In the genomic region with DNA sequence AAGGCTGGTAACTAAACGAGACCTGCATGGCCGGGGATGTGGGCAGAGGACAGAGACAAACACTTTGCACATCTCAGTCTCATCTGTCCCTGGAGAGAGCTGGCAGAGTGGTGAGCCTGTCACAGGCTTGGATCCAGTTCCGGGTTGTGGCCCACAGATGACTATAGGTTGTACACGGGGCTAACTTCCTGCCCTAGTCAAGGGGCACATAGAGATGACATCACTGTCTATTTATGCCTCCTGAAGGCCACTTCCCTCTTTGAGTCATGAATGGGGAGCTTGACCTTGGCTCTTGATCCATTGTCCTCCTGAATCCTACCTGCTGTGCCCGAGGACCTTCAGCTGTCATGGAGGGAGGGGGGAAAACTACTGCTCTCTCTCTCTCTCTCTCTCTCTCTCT, we compare ENCODE assay signal across 10 mouse cellular contexts. TPM values are rescaled to one million over a fixed set of nuclear protein-coding genes. Genes with fewer than 3 reads are reported as not detected.
DNase-seq lines count a peak whose midpoint lies in the region; ATAC-seq lines count a peak whose summit lies in the region.
"Had no signal": no experiment of that assay in that cellular context is flagged by ENCODE, and none has a peak within 500 bp of the region (broad histone marks: within the 10 kb centered on the region; RNA-seq: fewer than 3 reads in every experiment).

No protein-coding gene starts in this region.

- peaks cover 8% of the 10 kb centered on the region; the same call in 1 of the 2 replicates for H3K36me3 ChIP-seq in hindbrain, embryonic 10.5 days
- H3K36me3 ChIP-seq in hindbrain, embryonic 14.5 days (replicated peaks; ENCODE audit: control insufficient read depth, insufficient read depth): no peaks in the 10 kb centered on the region
- H3K36me3 ChIP-seq: forebrain, embryonic 12.5 days had no signal

- H3K27me3 ChIP-seq in hindbrain, embryonic 10.5 days (ENCODE audit: insufficient read depth, poor library complexity, severe bottlenecking): no peaks in the 10 kb centered on the region
- no peaks in the 10 kb centered on the region for H3K27me3 ChIP-seq in hindbrain, embryonic 14.5 days (ENCODE audit: control insufficient read depth, insufficient read depth, low read length)
- H3K27me3 ChIP-seq: forebrain, embryonic 12.5 days; limb, embryonic 13.5 days had no signal

- H3K4me2 ChIP-seq in hindbrain, embryonic 14.5 days (replicated peaks): no peak overlapping the region
- H3K4me2 ChIP-seq: forebrain, embryonic 12.5 days; limb, embryonic 13.5 days had no signal

- H3K9me3 ChIP-seq in hindbrain, embryonic 10.5 days: no peaks in the 10 kb centered on the region
- H3K9me3 ChIP-seq in hindbrain, embryonic 14.5 days (ENCODE audit: control insufficient read depth, low read length): no peaks in the 10 kb centered on the region
- H3K9me3 ChIP-seq: forebrain, embryonic 12.5 days; limb, embryonic 13.5 days had no signal

- no peak overlapping the region for H3K4me3 ChIP-seq in hindbrain, embryonic 10.5 days
- H3K4me3 ChIP-seq in hindbrain, embryonic 14.5 days (replicated peaks; ENCODE audit: low read length): no peak overlapping the region
- H3K4me3 ChIP-seq: forebrain, embryonic 12.5 days; limb, embryonic 13.5 days had no signal

- peaks cover 99% of the 10 kb centered on the region for H3K4me1 ChIP-seq in hindbrain, embryonic 10.5 days (replicated peaks)
- H3K4me1 ChIP-seq in hindbrain, embryonic 14.5 days (replicated peaks; ENCODE audit: control insufficient read depth, insufficient read depth, low read length): peaks cover 87% of the 10 kb centered on the region

- ATAC-seq in hindbrain, embryonic 14.5 days (ENCODE audit: low FRiP score): no peak
- ATAC-seq in common myeloid progenitor, adult 5-6 weeks (replicated peaks; ENCODE audit: low read depth, poor library complexity, severe bottlenecking): peak; percentile 30
- ATAC-seq in megakaryocyte, adult 5-6 weeks (ENCODE audit: poor library complexity, severe bottlenecking): peak; percentile 60

- WGBS in hindbrain, embryonic 10.5 days: 54% methylated on average over 5 of the region's 5 CpGs
- WGBS in hindbrain, embryonic 14.5 days: 29% methylated on average over 5 of the region's 5 CpGs

- H3K27ac ChIP-seq in hindbrain, embryonic 10.5 days: peak overlapping the region; percentile 53
- H3K27ac ChIP-seq in hindbrain, embryonic 14.5 days: no peak overlapping the region
- H3K27ac ChIP-seq: forebrain, embryonic 12.5 days; limb, embryonic 13.5 days had no signal

- H3K9ac ChIP-seq in hindbrain, embryonic 14.5 days: no peak overlapping the region
- H3K9ac ChIP-seq: forebrain, embryonic 12.5 days; limb, embryonic 13.5 days had no signal

- no peak for DNase-seq in hindbrain, embryonic 10.5 days (ENCODE audit: low spot score)
- no peak for DNase-seq in hindbrain, embryonic 14.5 days (ENCODE audit: low spot score)
- peak; percentile 59 for DNase-seq in CD4-positive, CD25-positive, alpha-beta regulatory T cell, adult 2 months (ENCODE audit: low read depth, low spot score)
- no peak for DNase-seq in frontal cortex, postnatal 36 days (ENCODE audit: low spot score in 2 of 2)
- DNase-seq in layer of hippocampus, postnatal 25 days (ENCODE audit: extremely low spot score in 1 of 2, low spot score in 1 of 2): no peak
- DNase-seq in frontal cortex, postnatal 10 days (ENCODE audit: low spot score in 2 of 2): no peak

RNA-seq across cellular contexts. Expression of gene Zmiz1, which starts 25.1 kb away (rescaled TPM):
- 44.4 and 60.1 TPM in 2 replicates for polyA plus RNA-seq in hindbrain, embryonic 10.5 days (2016; fragmentation: Nextera tagmentation; extraction: Ambion mirVana)
- polyA plus RNA-seq in hindbrain, embryonic 14.5 days (2014; fragmentation: Nextera tagmentation; extraction: Ambion mirVana): 70.0 and 70.6 TPM in 2 replicates
- 15.7 and 23.1 TPM in 2 replicates for total RNA-seq in common myeloid progenitor, adult 5-6 weeks (2017)
- total RNA-seq in megakaryocyte, adult 5-6 weeks (2015): 88.9 and 90.1 TPM in 2 replicates
- 11.4 and 15.6 TPM in 2 replicates for total RNA-seq in megakaryocyte, adult 5-6 weeks (2017)
- 100 to 1,000 TPM in 1 of 2 experiments, 10 to 100 TPM in 1; 82.5 to 105 TPM for total RNA-seq in layer of hippocampus, postnatal 25 days (2021)
